Mouse (Mus musculus) common myeloid progenitor, adult 5-6 weeks (primary cell): ENCODE measurements around the gene Dtnbp1. TPM values are rescaled to one million over a fixed set of nuclear protein-coding genes. Genes with fewer than 3 reads are reported as not detected.
A peak's percentile ranks its signal among the peaks of the same experiment; 100 is the strongest.

Experiments used
- ATAC-seq: replicated peaks from 2 replicates; pipeline ENCODE4 v1.8.0; 2016; ENCODE audit warnings: low read depth, mild to moderate bottlenecking, moderate TSS enrichment, inconsistent platforms; ENCODE audit not compliant: poor library complexity, severe bottlenecking
- total RNA-seq: library from RNA; stranded (forward); fragments of 200-1000, 187-1606 nt; gene quantifications from 2 replicates; pipeline ENCODE4 v1.2.3, GENCODE M21; 2017

The Dtnbp1 gene
- total RNA-seq, 1 experiment from 2014 or later, result 91.8 TPM

DNA sequence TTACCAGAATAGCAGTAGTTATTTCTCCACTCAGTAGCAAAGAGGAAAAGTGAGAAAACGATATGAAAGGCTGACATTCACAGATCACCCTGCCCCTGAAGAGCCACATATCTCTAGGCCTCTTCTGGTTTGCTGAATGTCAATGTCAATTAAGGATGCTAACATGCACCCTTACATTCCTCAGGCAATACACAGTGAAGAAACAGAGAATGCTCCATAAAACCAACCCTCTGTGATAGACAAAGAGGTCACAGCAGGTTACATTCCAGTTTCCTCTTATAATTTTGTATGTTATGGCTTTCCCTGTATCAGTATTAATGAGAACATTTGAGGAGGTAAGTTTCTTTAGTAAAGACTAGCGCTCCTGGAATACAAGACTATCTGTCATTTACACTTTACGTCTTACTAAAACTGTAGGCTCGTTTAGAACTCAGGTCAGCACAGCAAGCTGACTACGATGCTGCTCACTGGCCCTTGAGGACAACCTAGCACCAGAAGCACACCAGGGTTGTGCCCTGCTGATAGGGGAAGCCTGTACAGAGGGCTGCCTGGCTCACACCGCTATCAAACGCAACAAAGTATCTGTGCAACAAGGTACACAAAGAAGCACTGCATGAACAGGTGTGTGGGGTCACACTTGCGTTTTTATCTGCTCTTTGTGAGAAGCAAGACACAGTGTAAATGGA is 48.3 kb downstream of the Dtnbp1 start:
- ATAC-seq, result no peak

DNA sequence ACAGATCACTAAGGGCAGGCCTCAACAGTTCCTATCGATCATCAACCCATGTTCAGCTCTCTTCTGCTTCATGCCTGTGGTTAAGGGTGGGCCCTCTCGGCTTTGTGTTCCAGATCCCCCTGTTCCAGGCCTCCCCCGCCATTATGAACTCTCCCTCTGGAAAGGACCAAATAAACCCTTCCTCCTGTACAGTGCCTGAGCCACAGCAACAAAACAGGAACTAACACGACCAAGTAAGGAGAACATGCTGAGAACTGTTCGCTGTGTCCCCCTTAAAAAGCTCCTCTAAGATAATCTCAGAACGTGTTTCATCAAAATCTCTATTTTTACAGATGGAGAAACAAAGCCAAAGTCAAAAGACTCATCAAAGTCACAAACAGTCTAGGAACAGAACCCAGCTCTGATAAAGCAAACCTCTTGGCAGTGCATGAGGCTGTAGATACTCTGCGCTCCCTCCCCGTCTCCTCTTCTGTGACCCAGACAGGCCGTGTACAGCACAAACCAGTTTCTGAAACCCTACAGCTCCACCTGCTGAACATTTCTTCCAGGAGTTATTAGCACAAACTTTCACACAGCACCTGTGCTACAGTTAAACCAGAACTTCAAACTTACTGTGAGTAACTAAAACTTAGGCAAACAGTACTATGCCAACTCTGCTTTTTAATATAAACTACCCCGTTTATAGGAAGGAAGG is 49.4 kb downstream of the Dtnbp1 start:
- ATAC-seq, result peak; percentile 66

DNA sequence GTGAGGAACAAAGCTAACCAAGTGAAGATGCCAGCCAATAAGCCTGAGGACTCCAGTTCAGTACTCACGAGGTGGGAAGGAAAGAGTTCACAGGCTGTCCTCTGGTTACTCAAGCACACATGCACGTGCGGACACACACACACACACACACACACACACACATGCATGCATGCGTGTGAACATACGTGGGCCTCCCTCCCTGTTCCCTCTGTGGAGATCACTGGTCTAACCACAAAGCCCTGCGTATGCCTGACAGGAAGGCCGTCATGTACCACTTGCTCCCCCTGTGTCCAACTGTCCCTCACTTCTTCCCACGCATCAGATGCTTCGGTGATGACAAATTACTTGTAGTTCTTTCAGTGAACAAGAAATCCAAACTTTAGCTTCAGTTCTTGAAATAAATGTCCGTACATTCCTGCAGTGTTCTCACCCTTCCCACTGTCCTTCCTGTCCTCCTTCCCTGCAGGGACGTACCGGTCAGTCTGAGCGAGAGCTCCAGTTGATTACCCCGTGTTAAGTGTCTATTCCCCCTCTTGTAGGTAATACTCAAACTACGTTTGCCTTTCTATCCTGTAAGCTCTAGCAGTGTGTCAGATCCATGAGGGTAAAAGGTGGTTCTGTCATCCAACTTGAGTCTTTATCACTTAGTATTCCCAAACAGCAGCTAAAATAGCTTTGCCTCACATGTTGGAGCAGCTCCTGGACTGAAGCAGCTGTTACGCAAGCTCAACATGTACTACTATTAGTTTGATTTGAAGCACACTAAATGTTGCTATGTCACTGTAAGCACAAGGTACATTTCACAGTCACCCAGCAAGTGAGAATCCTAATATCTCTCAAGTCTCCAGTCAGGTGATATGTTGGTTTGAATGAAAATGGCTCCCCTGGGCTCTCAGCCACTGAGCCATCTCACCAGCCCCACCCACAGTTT is 53.4 kb downstream of the Dtnbp1 start:
- no peak for ATAC-seq

DNA sequence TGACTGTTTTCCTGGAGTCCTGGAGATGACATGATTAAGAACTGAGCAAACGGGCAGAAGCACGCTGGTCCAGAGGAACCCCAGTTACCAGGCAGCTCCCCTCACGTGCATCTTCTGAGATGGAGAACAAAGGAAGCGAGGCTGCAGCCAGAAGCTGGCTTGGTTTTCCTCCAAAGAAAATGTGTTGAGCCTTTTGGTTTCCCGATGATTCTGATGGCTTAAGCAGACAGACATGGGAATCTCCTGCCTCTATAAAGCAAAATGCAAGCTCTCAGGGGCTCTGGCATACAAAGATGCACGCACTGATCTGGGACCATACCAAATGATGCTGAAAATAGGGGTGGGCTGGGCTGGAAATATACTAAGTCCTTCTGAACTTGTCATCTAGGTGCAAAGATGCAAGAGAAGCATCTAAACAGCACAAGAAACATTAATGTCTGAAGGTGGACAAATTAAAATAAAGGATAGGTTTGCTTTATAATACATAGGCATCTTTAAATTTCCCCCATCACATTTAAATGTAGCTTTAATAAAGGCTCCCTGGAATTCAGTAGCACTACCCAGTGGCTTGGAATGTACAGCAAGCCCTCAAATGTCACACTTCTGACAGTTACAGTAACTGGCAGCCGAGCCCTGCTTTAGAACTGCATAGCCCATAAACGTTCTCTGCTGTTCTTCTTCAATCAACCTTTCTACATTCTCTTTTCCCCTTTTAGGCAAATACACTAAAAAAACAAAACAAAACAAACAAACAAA is 54.9 kb downstream of the Dtnbp1 start:
- no peak for ATAC-seq

DNA sequence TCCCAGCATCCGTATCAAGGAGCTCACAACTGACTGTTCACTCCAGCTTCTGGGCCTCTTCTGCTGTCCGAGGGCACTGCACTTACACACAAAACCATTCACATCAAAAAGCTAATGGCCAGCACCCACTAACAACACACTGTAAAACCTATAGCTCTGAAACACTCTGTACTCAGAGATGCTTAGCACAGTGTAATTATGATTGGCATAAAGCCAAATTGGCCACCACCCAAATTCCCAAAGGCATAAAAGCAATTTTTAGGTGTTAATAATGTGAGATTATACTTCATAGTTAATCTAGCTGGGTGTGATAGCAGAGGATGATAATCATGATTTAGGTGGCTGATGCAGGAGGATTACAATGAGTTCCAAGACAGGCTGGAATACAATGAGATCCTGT is 58.3 kb downstream of the Dtnbp1 start:
- ATAC-seq, result no peak

DNA sequence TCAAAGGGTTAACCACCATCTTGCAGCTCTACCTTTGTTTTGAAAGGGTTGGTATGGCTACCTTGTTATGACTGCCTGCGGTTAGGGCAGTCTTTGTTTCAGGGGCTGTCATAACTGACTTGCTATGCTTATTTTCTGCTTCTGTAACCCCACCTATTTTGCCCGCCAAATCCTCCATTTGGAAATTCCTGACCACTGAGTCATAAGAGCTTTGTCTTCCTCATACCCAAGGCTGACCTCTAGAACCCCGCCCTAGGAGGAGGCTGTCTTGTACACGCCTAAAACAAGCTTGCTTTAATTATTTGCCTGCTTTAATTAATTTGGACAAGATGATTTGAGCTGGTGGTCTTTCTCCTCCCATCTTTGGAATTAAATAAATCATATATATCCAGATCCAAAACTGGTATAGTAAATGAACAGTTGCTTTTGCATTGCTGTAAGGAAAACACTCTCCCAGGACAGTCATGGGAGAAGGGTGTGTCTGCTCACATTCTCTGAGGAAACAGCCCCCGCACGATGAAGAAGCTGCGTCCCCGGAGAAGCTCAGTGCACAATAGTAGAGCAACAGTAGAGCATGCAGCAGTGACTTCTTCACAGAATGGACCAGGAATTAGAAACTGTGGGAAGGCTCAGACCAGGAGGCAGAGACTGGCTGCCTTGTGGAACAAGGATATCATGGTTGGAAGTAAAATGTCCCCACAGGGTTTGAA is 62.5 kb downstream of the Dtnbp1 start:
- no peak for ATAC-seq

DNA sequence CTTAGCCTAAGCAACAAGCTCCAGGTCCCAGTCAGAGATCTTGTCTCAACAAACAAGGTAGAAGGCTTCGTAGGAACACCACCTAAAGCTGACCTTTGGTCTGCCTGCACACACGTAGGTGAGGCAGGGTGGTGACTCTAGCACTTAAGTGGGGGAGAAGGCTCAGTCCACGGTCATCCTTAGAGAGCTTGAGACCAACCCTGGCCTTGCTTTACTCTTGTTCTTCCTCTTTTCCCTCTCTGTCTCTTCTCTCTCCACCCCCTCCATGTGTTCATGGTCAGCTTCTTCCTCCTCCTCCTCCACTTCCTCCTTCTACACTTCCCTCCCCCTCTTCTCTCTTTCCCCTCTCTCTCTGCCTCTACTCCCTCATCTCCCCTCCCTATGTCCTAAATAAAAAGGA is 64.3 kb downstream of the Dtnbp1 start:
- ATAC-seq, result peak; percentile 85

DNA sequence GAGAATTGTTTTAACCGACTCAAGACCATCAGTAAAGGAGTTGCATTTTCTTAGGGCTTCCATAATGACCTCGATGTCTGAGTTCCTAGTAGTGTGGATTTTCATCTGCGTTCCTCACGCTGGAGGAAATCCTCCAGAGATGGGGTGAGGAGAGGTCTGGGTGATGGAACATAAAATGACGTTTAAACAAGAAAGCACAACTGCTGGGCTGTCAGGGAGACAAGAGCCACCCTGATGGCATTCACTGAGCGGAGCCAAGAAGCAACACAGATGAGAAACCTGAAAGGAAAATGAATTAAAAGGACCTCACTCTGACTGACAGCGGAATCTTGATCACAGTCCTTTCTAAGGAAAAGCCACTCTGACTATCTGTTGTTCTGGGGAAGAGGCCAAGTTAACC is 68.4 kb downstream of the Dtnbp1 start:
- ATAC-seq, result no peak

DNA sequence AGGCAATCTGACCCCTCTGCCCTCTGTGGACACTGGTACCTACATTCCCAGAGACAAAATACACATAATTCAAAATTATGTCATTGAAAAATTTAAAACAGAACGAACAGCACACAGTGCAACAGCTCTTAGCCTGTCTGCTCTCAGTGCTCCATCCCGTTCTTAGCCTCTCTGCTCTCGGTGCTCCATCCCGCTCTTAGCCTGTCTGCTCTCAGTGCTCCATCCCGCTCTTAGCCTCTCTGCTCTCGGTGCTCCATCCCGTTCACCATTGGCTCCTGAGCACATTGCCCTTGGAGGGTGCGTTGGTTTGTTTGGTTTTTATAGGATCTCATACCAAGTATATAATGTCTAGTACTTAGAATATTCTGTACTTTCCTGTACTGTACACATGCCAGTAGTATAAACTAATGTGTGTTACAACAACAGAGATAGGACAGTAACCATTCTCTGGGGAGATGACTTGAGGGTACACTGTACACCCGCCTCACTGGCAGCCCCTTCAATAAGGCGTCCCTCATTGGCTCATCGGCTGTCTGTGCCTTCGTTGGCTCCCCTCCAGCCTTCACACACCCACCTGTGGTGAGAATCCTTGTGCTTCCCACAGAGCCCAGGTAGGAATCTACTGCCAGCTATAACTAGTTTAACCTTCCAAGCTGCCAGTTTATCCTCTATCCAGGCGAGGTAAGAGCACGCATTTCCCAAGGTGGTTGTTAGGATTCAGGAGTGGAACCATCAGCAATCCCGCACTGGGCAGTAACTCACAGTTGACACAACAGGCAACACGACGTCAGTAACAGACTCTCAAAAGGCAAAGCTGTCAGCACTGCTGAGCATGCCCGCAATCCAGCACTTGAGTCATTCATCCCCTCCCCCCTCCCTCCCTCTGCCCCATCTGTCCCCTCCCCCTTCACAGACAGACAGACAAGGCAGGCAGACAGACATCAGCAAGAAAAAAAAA is 69.4 kb downstream of the Dtnbp1 start:
- no peak for ATAC-seq

DNA sequence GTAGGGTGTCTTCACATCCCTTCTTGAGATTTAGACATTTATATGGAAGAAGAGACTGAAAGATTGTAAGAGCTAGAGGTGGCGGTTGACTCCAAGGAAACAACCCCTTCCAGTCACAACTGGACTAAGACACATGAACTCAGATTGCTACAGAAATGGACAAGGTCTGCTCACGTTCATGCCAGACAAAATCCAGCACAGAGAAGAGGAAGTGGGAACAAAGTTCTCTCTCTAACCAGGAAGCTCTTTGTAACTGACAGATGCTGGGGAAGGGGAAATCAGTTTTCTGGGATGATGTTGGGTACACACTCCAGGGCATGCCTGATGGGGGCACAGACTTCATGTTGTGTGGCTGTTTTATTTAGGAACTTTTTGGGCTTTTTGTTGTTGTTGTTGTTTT is 75.6 kb downstream of the Dtnbp1 start:
- no peak for ATAC-seq

DNA sequence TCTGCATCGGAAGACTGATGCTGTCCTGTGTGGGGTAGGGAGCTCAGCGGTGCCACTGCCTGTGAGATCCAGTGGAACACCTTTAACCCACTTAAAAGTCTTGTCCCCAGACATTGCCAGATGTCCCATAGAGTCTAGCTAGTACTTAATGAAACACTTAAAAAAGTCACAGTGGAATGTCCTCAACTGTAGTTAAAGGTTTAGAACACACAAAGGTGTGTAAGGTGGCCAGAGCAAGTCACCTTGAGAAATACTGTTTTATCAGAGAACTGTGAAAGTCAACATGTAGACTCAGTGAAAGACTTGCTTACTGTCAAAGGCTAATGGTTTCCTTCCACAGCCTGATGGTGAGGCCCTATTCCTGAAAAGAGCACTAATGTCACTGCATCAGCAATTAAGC is 76.8 kb downstream of the Dtnbp1 start:
- no peak for ATAC-seq

DNA sequence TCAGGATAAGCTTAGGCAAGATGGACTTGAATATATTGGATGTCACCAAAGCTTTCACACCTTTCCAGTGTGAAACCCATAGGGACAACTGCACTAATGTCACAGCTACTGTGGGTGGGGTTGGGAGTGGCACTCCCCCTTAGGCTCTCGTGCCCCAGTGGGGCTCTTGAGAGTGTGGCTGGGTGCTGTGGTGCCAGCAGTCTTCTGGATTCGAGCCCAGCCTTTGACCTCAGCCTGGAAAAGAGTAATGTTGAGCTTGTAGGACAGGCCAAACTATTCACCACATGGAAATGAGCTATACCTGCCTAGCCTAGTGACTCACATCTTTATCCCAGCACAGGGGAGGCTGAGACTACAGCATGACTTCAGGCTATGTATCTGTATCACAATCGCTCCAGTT is 77.9 kb downstream of the Dtnbp1 start:
- ATAC-seq, result no peak

DNA sequence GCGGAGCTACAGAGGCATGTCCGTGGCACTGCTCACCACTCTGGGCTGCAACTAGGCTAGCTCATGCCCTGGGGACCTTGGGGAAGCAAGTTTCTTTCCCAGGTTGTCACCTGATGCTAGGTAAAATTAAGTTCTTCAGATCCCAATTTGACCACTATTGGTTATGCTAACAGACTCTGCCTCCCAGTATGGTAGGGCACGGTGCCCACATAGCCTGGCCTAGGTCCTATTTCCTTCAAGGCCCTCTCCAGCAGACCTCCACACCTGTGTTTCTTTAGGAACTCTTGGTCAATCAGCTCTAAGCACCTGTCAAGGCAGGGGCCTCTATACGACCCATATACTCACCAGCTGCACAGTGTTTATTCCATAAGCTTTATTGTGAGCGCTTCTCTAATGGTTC is 80.2 kb downstream of the Dtnbp1 start:
- no peak for ATAC-seq

DNA sequence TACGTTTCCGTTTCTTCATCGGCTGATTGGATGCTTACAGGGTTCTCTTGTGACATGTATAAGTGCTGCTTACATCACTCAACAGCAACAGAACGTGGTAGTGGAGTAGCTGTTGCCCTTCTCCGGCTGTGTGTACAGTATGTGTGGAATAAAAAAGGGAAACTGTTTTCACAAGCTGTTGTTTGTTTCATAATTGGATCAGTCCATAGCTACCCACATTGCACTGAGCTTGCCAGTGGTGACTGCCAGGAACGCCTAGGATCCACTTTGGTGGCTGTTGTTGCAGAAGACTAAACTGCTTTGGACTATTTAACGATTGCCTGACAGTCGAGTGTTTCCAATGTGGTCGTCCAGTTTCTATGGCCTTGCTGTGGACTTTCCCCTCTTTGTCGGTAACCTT is 80.9 kb downstream of the Dtnbp1 start:
- ATAC-seq, result no peak

DNA sequence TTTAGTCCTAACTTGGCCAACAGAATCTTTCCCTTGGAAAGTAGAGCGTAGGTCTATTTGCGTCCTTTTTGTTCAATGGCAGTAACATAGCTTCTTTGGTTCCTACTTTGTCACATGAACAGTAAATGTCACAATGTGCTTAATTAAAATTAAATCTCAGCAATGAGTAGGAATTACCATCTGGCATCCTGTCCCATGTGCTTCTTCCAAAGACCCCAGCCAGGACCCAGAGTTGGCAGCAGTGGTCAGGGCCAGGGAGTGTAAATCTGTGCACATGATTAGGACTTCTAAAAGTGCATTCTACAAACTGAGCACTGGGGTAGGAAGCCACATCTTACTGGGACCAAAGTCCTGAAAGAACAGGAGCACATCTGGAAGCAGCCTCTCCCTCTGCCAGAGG is 83.7 kb downstream of the Dtnbp1 start:
- no peak for ATAC-seq

DNA sequence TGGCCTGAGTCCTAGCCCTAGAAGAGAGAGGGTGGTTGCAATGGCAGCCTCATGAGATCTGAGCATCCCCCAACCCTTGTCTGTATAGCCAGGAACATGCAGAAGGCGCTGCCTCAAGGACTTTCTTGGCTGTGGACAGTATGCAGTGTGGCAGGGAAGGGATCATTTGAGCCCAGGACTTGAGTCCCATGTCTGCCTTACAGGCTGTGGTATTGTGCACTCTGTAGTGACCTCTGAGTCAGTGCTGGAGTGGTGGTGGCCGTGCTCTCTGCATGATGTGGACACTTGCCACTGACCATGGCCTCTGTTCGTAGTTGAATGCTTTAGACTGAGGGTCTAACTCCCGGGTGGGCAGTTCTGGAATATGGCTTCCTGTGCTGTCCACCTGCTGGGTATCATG is 84.7 kb downstream of the Dtnbp1 start:
- ATAC-seq, result no peak

DNA sequence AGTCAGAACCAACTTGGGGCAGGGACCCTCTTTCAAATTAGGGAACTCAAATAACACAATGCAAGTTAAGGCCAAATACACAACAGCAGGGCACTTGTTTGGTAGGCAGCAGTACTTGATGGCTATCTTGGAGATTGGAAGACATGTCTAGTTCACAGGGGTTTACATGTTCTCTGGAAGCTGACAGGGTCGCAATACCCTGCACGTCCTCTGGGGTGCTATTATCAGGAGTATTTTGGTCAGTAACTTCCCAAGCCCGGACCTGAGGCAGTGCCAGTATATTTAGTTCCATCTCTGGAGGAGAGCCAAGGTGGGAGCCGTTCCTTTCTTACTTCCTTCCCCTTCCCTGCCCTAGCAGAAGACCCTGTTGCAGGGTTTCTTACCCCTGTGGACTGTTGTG is 86.0 kb downstream of the Dtnbp1 start:
- ATAC-seq, result peak; percentile 43; the same call in 1 of the 2 replicates

DNA sequence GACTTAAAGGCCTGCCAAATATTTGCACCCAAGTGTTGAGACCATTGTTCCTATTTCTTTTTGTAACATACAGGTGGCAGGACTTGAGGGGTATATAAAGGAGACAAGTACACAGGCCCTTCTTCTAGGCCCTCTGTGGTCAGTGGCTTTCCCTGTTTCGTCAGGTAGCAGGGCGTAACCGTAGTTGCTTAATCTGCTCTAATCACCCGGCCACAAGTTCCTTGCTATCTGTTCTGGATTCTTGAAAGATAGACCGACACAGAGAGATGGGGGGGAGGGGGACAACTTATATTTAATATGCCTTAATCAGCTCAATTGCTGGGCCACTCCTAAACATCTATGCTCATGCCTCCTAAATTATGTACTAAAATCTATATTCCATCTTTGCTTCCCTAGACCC is 86.6 kb downstream of the Dtnbp1 start:
- ATAC-seq, result 0 out of 2 replicates have a peak, but pooled peaks have one; percentile 34
